Mouse (Mus musculus) liver, postnatal 0 days (tissue): ENCODE measurements around the gene Rgs14.

Experiments used
- CTCF ChIP-seq: sonication (generic); IDR thresholded peaks from 2 replicates; pipeline ENCODE4 v1.5.1; 2016; ENCODE audit warnings: antibody characterized with exemption, low read depth
- EP300 ChIP-seq: IDR thresholded peaks from 2 replicates; pipeline ENCODE4 v1.6.1; 2016; ENCODE audit warnings: antibody characterized with exemption, low read depth, mild to moderate bottlenecking

DNA sequence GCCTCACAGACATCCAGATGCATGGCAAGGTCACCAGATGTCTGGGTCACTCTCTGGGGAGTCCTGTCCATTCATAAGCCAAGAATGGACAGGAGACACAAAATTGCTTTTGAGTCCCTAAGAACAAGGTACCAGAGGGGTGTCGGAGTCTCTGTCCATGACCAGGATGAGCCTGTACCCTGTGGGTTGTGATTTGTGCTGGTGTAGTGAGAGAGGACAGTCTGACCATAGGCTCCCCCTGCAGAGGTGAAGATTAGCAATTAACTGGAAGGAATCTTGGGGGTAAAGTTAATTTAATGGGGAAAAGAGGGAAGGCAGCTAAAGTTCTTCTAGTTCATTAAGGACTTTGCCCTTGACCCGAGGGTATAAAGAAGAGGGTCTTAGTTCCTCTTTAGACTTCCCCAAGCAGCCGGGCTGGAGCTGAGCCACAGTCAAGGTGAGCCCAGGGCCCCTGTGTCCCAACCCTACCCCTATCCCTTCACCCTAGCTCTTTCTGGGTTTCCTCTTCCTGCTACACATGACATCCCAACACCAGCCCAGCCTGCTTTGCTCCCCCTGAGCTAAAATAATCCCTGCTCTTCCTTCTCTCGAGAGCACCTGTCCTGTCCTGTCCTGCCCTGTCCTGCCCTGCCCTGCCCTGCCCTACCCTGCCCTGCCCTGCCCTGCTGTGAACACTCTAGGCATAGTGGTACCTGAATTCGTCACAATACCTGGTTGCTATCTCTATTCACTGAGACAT lies 29.9 kb downstream of the Rgs14 start:
- TF ChIP-seq CTCF (no peak), EP300 (no peak)
